Mouse (Mus musculus): ENCODE results near the gene Pdgfc.

The Pdgfc gene

DNA sequence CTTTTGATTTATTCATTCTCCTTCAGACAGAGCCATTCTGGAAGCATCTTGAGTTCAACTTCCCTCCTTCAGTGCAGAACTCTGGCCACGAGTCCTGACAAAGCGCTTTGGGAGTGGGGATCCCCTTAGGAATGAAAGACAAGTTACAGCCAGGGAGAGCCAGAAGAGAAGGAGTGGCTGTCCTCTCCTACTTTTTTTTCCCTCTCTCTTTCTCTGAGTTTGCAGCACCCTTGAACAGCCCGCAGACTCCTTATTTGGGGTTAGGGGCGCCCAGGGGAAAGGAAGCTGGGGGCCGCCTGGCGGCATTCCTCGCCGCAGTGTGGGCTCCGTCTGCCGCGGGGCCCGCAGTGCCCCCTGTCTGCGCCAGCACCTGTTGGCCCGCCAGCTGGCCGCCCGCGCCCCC, at the start of gene Pdgfc:
TSS of gene Pdgfc (plus strand) at position 266 of the 403 bp plus-strand sequence.
- peak within 1 kb of the TSS; percentile 91 for H3K4me3 ChIP-seq (replicated peaks; ENCODE audit: low read length)
- H3K4me1 ChIP-seq (replicated peaks; ENCODE audit: low read depth, low read length): peaks cover 77% of the 10 kb centered on the region
- H3K36me3 ChIP-seq (ENCODE audit: insufficient read depth, low read length): 0 out of 2 replicates have a peak, but pooled peaks cover 6% of the 10 kb centered on the region
- no peaks in the 10 kb centered on the region for H3K27me3 ChIP-seq (ENCODE audit: insufficient read depth, low read length)
- TF ChIP-seq POU5F1 (IDR thresholded peaks at IDR 0.05; ENCODE audit: borderline replicate concordance, low read length): no peak
- TF ChIP-seq NANOG (IDR thresholded peaks at IDR 0.05; ENCODE audit: borderline replicate concordance, low read length): no peak
- no peak for TF ChIP-seq CTCF (conservative IDR thresholded peaks at IDR 0.05; ENCODE audit: low read length)
- no peaks in the 10 kb centered on the region for H3K9me3 ChIP-seq (ENCODE audit: low read length)

DNA sequence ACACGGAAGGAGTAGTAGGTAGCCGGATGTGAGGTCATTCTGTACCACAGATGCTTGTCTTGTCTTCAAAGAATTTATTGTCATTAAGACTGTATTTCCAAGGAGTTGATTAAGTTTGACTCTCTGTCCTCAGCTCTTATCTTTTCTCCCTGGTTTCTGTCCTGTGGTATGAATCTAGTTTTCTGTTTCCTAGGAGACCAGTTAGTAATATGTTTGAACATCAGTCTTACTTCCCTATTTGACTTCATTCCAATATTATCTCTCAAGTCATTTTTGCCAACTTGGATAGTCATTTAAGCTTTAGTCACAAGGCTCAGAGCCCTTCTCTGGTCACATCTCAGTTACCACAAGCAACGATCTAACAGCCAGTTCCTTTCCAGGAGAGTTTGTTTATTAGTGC, 27.0 kb upstream of the Pdgfc start:
- Histone ChIP-seq H3K36me3 (ENCODE audit: insufficient read depth, low read length) (no peaks in the 10 kb centered on the region), H3K4me3 (replicated peaks; ENCODE audit: low read length) (no peak overlapping the region), H3K9me3 (ENCODE audit: low read length) (no peaks in the 10 kb centered on the region), H3K27me3 (ENCODE audit: insufficient read depth, low read length) (no peaks in the 10 kb centered on the region), H3K4me1 (replicated peaks; ENCODE audit: low read depth, low read length) (no peaks in the 10 kb centered on the region)
- no peak for TF ChIP-seq NANOG (IDR thresholded peaks at IDR 0.05; ENCODE audit: borderline replicate concordance, low read length)
- TF ChIP-seq CTCF (conservative IDR thresholded peaks at IDR 0.05; ENCODE audit: low read length): no peak
- TF ChIP-seq POU5F1 (IDR thresholded peaks at IDR 0.05; ENCODE audit: borderline replicate concordance, low read length): no peak

DNA sequence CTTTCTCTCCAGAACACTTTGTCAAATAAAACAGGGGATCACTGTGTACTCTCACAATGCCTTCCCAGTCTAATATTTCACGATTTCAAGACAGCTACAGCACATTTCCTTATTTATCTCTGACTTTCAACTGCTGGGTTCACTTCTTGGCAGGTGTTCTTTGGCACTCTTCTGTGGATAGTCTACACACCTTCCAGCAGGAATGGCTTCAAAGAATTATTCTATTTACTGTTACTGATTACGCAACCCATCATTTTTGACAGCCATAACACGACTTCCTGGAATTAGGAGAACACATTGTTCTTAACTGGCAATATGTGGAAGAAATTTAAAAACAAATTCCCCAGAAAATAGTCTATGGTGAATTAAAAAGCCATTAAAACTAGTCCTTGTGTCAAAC, 26.3 kb upstream of the Pdgfc start:
- no peak for TF ChIP-seq POU5F1 (IDR thresholded peaks at IDR 0.05; ENCODE audit: borderline replicate concordance, low read length)
- TF ChIP-seq CTCF (conservative IDR thresholded peaks at IDR 0.05; ENCODE audit: low read length): no peak
- TF ChIP-seq NANOG (IDR thresholded peaks at IDR 0.05; ENCODE audit: borderline replicate concordance, low read length): no peak
- Histone ChIP-seq H3K9me3 (ENCODE audit: low read length) (no peaks in the 10 kb centered on the region), H3K4me1 (replicated peaks; ENCODE audit: low read depth, low read length) (no peaks in the 10 kb centered on the region), H3K4me3 (replicated peaks; ENCODE audit: low read length) (no peak overlapping the region), H3K27me3 (ENCODE audit: insufficient read depth, low read length) (no peaks in the 10 kb centered on the region), H3K36me3 (ENCODE audit: insufficient read depth, low read length) (no peaks in the 10 kb centered on the region)

DNA sequence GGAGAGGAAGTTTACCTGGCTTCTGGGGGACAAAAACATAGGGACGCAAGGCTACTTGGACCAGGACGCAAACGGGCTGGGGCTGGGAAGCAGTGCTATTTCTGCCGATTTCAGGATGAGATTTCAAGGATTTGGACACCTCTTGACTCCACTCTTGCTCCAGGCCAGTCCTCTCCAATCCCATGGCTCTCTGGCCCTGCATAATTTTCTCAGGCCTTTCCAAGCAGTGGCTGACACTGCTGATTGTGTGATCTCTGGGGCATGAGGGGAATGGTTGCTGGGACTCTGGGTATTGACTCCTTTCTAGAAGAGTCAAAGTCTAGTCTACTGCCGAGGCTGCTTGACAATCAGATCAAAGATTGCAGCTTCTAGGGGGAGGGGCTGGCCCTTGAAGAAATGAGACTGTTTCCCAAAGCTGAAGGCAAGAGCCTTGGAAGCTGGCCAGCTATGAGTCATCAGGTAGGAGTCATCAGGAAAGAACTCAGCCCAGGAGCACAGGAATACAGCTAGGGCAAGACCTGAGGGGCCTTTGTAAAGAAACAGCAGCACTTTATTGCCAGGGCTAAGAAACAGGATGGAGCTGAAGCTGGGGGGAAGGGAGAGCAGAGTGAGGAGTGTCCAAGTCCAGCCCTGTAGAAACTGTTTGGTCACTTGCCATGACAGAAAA, 18.7 kb upstream of the Pdgfc start:
- H3K9me3 ChIP-seq (ENCODE audit: low read length): no peaks in the 10 kb centered on the region

DNA sequence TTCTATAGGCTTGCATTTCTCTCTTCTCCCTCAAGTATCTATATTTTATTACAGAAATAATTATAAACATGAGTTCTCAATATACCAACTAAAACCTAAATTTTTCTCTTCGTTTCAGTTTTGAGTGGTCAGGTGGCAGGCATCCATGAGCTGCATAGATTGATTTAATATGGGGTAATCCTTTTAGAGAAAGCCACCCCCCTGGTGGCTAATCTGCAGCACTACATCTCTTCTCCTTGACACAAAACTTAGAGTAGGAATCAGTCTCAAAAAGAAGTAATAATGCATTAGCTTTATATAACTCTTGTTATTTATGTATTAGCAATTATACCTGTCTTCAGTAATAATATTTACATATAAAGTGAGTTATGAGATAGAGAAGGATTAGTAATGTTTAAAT, 16.2 kb upstream of the Pdgfc start:
- Histone ChIP-seq H3K36me3 (ENCODE audit: insufficient read depth, low read length) (no peaks in the 10 kb centered on the region), H3K4me3 (replicated peaks; ENCODE audit: low read length) (peak overlapping the region; percentile 62; the same call in 1 of the 2 replicates)
- TF ChIP-seq CTCF (conservative IDR thresholded peaks at IDR 0.05; ENCODE audit: low read length) (peak; percentile 74), POU5F1 (IDR thresholded peaks at IDR 0.05; ENCODE audit: borderline replicate concordance, low read length) (no peak), NANOG (IDR thresholded peaks at IDR 0.05; ENCODE audit: borderline replicate concordance, low read length) (no peak)

More for the DNA sequence above, 18.7 kb upstream of the Pdgfc start:
- Histone ChIP-seq H3K27me3 (ENCODE audit: insufficient read depth, low read length) (no peaks in the 10 kb centered on the region), H3K36me3 (ENCODE audit: insufficient read depth, low read length) (no peaks in the 10 kb centered on the region), H3K4me3 (replicated peaks; ENCODE audit: low read length) (no peak overlapping the region), H3K4me1 (replicated peaks; ENCODE audit: low read depth, low read length) (peaks cover 38% of the 10 kb centered on the region)
- TF ChIP-seq POU5F1 (IDR thresholded peaks at IDR 0.05; ENCODE audit: borderline replicate concordance, low read length) (no peak), NANOG (IDR thresholded peaks at IDR 0.05; ENCODE audit: borderline replicate concordance, low read length) (no peak)

DNA sequence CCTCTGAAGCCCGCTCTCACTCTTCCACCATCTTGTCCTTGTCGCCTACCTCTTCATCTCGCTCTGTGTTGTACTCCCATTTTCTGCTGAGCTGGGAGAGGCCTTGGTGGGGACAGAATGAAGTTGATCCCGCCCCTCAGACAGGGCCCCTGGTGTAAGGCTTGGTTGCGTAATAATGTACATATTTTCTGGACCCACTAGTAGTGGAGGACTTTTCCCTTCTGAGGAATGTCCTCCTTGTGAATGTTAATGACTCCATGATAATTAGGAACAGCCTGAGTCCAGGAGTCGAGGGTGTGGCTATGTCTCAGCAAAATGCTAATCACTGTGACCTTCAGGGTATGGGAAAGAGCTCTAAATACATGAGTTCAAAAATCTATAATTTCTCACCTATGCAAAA, 14.4 kb upstream of the Pdgfc start:
- H3K27me3 ChIP-seq (ENCODE audit: insufficient read depth, low read length): no peaks in the 10 kb centered on the region
- H3K4me1 ChIP-seq (replicated peaks; ENCODE audit: low read depth, low read length): peaks cover 57% of the 10 kb centered on the region
- TF ChIP-seq POU5F1 (IDR thresholded peaks at IDR 0.05; ENCODE audit: borderline replicate concordance, low read length) (no peak), NANOG (IDR thresholded peaks at IDR 0.05; ENCODE audit: borderline replicate concordance, low read length) (no peak), CTCF (conservative IDR thresholded peaks at IDR 0.05; ENCODE audit: low read length) (no peak)
- no peaks in the 10 kb centered on the region for H3K36me3 ChIP-seq (ENCODE audit: insufficient read depth, low read length)
- H3K4me3 ChIP-seq (replicated peaks; ENCODE audit: low read length): peak overlapping the region; percentile 62
- no peaks in the 10 kb centered on the region for H3K9me3 ChIP-seq (ENCODE audit: low read length)

More for the DNA sequence above, 16.2 kb upstream of the Pdgfc start:
- H3K4me1 ChIP-seq (replicated peaks; ENCODE audit: low read depth, low read length): peaks cover 49% of the 10 kb centered on the region
- H3K27me3 ChIP-seq (ENCODE audit: insufficient read depth, low read length): no peaks in the 10 kb centered on the region
- no peaks in the 10 kb centered on the region for H3K9me3 ChIP-seq (ENCODE audit: low read length)

DNA sequence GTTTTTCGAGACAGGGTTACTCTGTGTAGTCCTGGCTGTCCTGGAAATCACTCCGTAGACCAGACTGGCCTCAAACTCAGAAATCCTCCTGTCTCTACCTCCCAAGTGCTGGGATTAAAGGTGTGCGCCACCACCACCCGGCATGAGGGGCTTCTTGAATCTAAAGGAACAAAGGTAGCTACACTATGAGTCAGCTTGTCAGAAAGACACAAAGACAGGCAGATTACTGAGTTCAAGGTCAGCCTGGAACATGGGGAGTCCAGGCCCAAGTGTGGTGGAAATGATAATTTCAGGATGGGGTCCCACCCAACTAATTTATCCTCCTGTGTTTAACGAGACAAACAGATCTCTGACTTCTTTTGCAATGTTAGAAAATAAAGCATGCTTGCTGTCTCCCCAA, 13.9 kb upstream of the Pdgfc start:
- TF ChIP-seq CTCF (conservative IDR thresholded peaks at IDR 0.05; ENCODE audit: low read length): no peak
- no peak for TF ChIP-seq POU5F1 (IDR thresholded peaks at IDR 0.05; ENCODE audit: borderline replicate concordance, low read length)
- no peak for TF ChIP-seq NANOG (IDR thresholded peaks at IDR 0.05; ENCODE audit: borderline replicate concordance, low read length)
- peaks cover 61% of the 10 kb centered on the region for H3K4me1 ChIP-seq (replicated peaks; ENCODE audit: low read depth, low read length)
- no peaks in the 10 kb centered on the region for H3K36me3 ChIP-seq (ENCODE audit: insufficient read depth, low read length)
- H3K9me3 ChIP-seq (ENCODE audit: low read length): no peaks in the 10 kb centered on the region
- no peak overlapping the region for H3K4me3 ChIP-seq (replicated peaks; ENCODE audit: low read length)
- H3K27me3 ChIP-seq (ENCODE audit: insufficient read depth, low read length): no peaks in the 10 kb centered on the region

DNA sequence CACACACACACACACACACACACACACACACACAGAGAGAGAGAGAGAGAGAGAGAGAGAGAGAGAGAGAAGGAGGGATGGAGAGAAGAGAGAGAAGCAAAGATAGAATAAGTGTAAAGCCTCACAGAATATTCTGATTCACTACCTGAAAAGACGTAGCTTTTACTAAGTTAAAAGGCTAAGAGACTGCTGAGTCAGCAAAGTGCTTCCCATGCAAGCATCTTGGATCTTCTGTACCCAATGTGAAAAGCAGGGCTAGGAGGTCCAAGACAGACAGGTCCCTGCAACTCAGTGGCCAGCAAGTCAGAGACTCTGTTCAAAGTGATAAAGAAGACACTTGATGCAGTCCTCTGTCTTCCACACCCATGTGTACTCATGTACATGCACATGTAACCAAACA, 13.4 kb upstream of the Pdgfc start:
- TF ChIP-seq CTCF (conservative IDR thresholded peaks at IDR 0.05; ENCODE audit: low read length) (no peak), POU5F1 (IDR thresholded peaks at IDR 0.05; ENCODE audit: borderline replicate concordance, low read length) (no peak), NANOG (IDR thresholded peaks at IDR 0.05; ENCODE audit: borderline replicate concordance, low read length) (no peak)
- Histone ChIP-seq H3K4me1 (replicated peaks; ENCODE audit: low read depth, low read length) (peaks cover 61% of the 10 kb centered on the region), H3K27me3 (ENCODE audit: insufficient read depth, low read length) (no peaks in the 10 kb centered on the region), H3K9me3 (ENCODE audit: low read length) (no peaks in the 10 kb centered on the region), H3K36me3 (ENCODE audit: insufficient read depth, low read length) (no peaks in the 10 kb centered on the region), H3K4me3 (replicated peaks; ENCODE audit: low read length) (no peak overlapping the region)

DNA sequence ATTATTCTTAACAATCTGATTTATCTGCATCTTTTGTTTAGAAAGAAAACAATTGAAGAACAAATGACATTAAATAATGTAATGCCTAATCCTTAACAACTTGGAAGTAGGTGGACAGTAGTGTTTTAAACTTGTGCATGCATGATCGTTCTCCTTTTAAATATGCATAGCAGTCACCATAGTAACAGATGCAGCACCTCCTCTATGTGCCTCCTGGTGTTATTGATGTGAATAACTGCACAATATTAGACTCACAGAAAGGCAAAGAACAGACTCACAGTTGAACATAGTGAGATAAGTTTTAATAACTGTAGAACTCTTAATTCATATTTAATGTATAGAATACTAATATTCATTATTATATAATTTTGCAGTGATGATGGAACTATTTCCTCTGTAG, 12.6 kb upstream of the Pdgfc start:
- peaks cover 59% of the 10 kb centered on the region for H3K4me1 ChIP-seq (replicated peaks; ENCODE audit: low read depth, low read length)
- no peaks in the 10 kb centered on the region for H3K9me3 ChIP-seq (ENCODE audit: low read length)
- TF ChIP-seq CTCF (conservative IDR thresholded peaks at IDR 0.05; ENCODE audit: low read length) (no peak), POU5F1 (IDR thresholded peaks at IDR 0.05; ENCODE audit: borderline replicate concordance, low read length) (no peak), NANOG (IDR thresholded peaks at IDR 0.05; ENCODE audit: borderline replicate concordance, low read length) (no peak)
- H3K27me3 ChIP-seq (ENCODE audit: insufficient read depth, low read length): no peaks in the 10 kb centered on the region
- no peaks in the 10 kb centered on the region for H3K36me3 ChIP-seq (ENCODE audit: insufficient read depth, low read length)
- no peak overlapping the region for H3K4me3 ChIP-seq (replicated peaks; ENCODE audit: low read length)

Measured in E14TG2a.4 (cell line).